Mouse (Mus musculus): Measurements from ENCODE around the gene 2310061N02Rik.

DNA sequence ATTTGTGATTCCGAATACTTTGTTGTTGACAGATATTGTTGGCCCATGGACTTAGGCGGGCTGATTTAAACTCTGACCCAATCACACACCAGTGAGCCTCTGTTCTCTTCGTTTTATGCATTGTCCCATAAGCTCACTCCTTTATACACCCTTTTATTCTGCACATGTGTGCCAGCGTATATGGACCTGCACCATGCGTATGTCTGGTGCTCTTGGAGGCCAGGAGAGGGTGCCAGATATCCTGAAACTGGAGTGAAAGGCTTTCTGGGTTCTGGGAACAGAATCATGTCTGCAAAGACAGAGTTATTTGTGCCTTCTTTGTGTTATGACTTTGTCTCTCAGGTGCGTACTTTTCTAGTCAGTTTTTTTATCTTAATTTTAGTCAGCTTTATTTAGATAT is 3.5 kb upstream of the 2310061N02Rik start:
- TF ChIP-seq POLR2A (IDR thresholded peaks at IDR 0.05; ENCODE audit: low read depth, low read length) (no peak), CTCF (IDR thresholded peaks at IDR 0.05; ENCODE audit: extremely low read depth, insufficient read length, insufficient replicate concordance, low read depth, low read length) (peak; percentile 28; the same call in 1 of the 2 replicates)
